Mouse (Mus musculus) effector memory CD4-positive, alpha-beta T cell, adult 7 months (primary cell): ENCODE measurements around the gene Vmn1r152. TPM values are rescaled to one million over a fixed set of nuclear protein-coding genes. Genes with fewer than 3 reads are reported as not detected.

Experiments
- polyA plus RNA-seq: library from polyadenylated mRNA; unstranded; fragments of 100-300 nt; shearing (Covaris generic); gene quantifications from one replicate; pipeline ENCODE4 v1.2.1, GENCODE M21; 2017

The Vmn1r152 gene
- 0.89 TPM for polyA plus RNA-seq

GRCm38 (mm10) chr7:22522667-22523066 lies at the start of gene Vmn1r152:
Vmn1r152 (plus strand) TSS chr7:22522967.

DNA sequence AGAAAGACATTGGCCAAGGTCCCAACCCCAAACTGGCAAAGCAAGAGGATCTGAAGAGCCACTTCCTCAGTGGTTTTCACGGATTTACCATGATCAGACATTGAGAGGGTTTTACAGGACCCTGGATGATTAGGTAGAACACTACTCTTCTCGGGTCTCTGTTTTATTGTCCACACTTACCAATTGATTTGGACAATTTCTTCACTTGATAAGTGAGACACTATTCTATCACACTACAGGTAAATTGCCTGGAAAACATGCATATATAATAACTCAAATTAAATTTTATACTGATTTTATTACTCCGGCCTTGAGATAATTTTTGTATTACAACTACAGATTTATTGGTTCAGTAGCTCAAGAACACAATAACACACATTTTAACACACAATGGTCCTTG lies 23.2 kb upstream of the Vmn1r152 start, which contains the start of gene Vmn1r151:
Vmn1r151 (minus strand) TSS at position 101 of the 400 bp plus-strand sequence.

GRCm38 (mm10) chr7:22534787-22535186 lies 12.0 kb downstream of the Vmn1r152 start, which contains the start of gene Gm8677:
Gm8677 (minus strand) TSS chr7:22534887.

GRCm38 (mm10) chr7:22565243-22565642 lies 42.5 kb downstream of the Vmn1r152 start, which contains the start of gene Gm4201:
Gm4201 (minus strand) TSS chr7:22565343.

Other genes starting within 250 kb of the Vmn1r152 start
- gene Gm4187, start 193.2 kb upstream of the Vmn1r152 start, polyA plus RNA-seq: not detected
- gene Gm8660, start 151.9 kb upstream of the Vmn1r152 start, polyA plus RNA-seq: not detected
- not detected for gene Vmn1r148, start 109.4 kb upstream of the Vmn1r152 start, polyA plus RNA-seq
- not detected for gene Vmn1r149, start 84.7 kb upstream of the Vmn1r152 start, polyA plus RNA-seq
- gene Gm10665, start 58.9 kb upstream of the Vmn1r152 start, polyA plus RNA-seq: 1.2 TPM
- not detected for gene Vmn1r151, start 23.3 kb upstream of the Vmn1r152 start, polyA plus RNA-seq
- not detected for gene Gm8677, start 11.9 kb downstream of the Vmn1r152 start, polyA plus RNA-seq
- not detected for gene Gm4201, start 42.4 kb downstream of the Vmn1r152 start, polyA plus RNA-seq
- 0.65 TPM for gene Gm4565, start 65.2 kb downstream of the Vmn1r152 start, polyA plus RNA-seq
- 1.1 TPM for gene Vmn1r155, start 135.1 kb downstream of the Vmn1r152 start, polyA plus RNA-seq
- gene Gm8693, start 169.3 kb downstream of the Vmn1r152 start, polyA plus RNA-seq: not detected
- not detected for gene Gm4567, start 196.7 kb downstream of the Vmn1r152 start, polyA plus RNA-seq
- gene Vmn1r157, start 238.7 kb downstream of the Vmn1r152 start, polyA plus RNA-seq: not detected